Mouse (Mus musculus): ENCODE measurements around the gene Osbp2.

GRCm38 (mm10) chr11:3723910-3724309 lies 139.8 kb downstream of the Osbp2 start:
- TF ChIP-seq GATA1 (IDR thresholded peaks at IDR 0.05; ENCODE audit: borderline replicate concordance, low read length) (no peak), FLI1 (IDR thresholded peaks at IDR 0.05; ENCODE audit: low read length) (no peak)
